Mouse (Mus musculus) fat pad, adult 2 months (tissue): Measurements from ENCODE around the gene Ticam1.

Experiments used
- DNase-seq: peaks from one replicate; pipeline ENCODE4 v3.0.0-alpha.2; 2011; ENCODE audit warnings: low read depth, low spot score; ENCODE audit errors: extremely low read depth

The Ticam1 gene

DNA sequence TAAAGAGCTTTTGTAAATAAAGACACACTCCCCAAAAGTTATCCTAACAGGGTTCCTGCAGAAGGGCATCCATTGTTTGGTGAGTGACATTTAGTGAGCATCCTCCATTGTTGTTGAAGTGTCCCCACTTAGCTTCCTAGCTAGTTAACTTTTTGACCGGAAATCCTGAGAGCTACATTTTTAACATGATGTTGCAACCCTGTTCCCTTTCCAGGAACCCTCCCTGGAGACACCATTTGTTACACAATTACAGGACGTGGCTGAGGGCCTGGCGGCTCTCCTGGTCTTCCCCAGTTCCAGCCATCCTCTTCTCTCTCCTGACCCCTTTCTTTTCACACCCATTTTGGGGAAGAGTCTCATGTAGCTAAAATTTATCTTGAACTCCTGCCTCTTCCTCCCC lies 56.8 kb downstream of the Ticam1 start:
- no peak for DNase-seq
